ENCODE assay signal across 7 mouse cellular contexts in the genomic region with DNA sequence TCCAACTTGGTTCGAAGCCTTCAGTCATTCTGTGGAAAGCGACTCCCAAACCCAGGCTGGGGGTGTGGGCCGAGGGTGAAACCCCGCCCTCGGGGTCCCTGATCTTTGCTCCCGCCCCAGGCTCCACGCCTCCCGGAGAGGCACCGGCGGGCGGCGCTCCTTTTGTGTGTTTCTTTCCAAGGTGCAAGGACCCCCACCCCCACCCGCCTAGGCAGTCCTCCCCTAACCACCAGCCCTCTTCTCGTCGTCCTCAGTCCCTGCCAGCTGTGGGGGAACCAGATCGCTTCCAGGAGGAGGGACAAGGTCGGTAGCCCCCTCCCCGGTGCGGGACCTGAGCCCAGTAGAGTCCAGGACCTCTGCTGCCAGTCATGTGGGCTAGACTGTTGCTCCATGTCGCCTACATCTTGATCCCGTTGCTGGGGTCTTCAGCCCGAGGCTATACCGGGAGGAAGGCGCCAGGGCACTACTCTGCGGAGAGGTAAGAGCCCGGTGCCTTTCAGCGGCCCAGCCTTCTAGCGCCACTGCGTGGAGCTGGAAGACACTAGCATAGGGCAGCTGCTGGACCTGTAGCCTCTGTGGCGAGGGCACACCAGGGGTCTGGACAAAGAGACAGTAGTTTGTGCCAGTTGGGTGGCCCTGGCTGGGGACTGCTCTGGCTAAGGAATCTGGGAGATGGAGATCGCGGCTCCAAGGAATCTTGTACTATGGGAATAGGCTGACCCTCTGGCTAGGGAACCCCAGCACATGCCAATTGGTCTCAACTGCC. TPM values are rescaled to one million over a fixed set of nuclear protein-coding genes. Genes with fewer than 3 reads are reported as not detected.
A peak's percentile ranks its signal among the peaks of the same experiment; 100 is the strongest.
DNase-seq lines count a peak whose midpoint lies in the region; ATAC-seq and TF ChIP-seq lines count a peak whose summit lies in the region.

Vwce (plus strand) TSS at position 108 of the 766 bp plus-strand sequence.

- H3K4me1 ChIP-seq in hindbrain, postnatal 0 days (ENCODE audit: insufficient read depth, low read length), result peaks cover 13% of the 10 kb centered on the region
- H3K4me1 ChIP-seq in small intestine, adult 2 months (ENCODE audit: control insufficient read depth, insufficient read depth, insufficient read length, low read length), result peaks cover 20% of the 10 kb centered on the region

- peak; percentile 82 for ATAC-seq in frontal cortex, adult (ENCODE audit: low TSS enrichment)
- peak; percentile 85 for ATAC-seq in hindbrain, postnatal 0 days

- H3K4me3 ChIP-seq in hindbrain, postnatal 0 days (ENCODE audit: low read length), result peak within 1 kb of the TSS; percentile 45
- peak within 1 kb of the TSS; percentile 70 for H3K4me3 ChIP-seq in small intestine, adult 2 months (ENCODE audit: low read depth, low read length)

- peak; percentile 74 for DNase-seq in adrenal gland, postnatal 14 days
- peak; percentile 67 for DNase-seq in cerebellum, adult 9-11 months
- peak; percentile 67 for DNase-seq in hindbrain, postnatal 0 days (ENCODE audit: low spot score)
- DNase-seq in left cerebral cortex, adult 18-20 months (ENCODE audit: low spot score in 2 of 2), result peak; percentile 21 to 25
- peak; percentile 46 to 48 for DNase-seq in lung, postnatal 4 days

- no peaks in the 10 kb centered on the region for H3K9me3 ChIP-seq in hindbrain, postnatal 0 days (ENCODE audit: low read length)

- H3K9ac ChIP-seq in hindbrain, postnatal 0 days (replicated peaks; ENCODE audit: low read length), result peak within 1 kb of the TSS; percentile 57

- TF ChIP-seq POLR2A in small intestine, adult 2 months (IDR thresholded peaks at IDR 0.05; ENCODE audit: low read depth, low read length), result no peak

- peak; percentile 61 for TF ChIP-seq CTCF in hindbrain, postnatal 0 days (IDR thresholded peaks at IDR 0.05; ENCODE audit: low read depth)
- TF ChIP-seq CTCF in small intestine, adult 2 months (IDR thresholded peaks at IDR 0.05; ENCODE audit: extremely low read depth, insufficient read length, insufficient replicate concordance, low read depth, low read length), result peak; percentile 28; the same call in 1 of the 2 replicates

- H3K27ac ChIP-seq in hindbrain, postnatal 0 days, result 0 out of 2 replicates have a peak within 1 kb of the TSS, but pooled peaks have one; percentile 32
- H3K27ac ChIP-seq in small intestine, adult 2 months (ENCODE audit: insufficient read depth, low read depth, low read length), result peak within 1 kb of the TSS; percentile 62

- 4% methylated on average over 32 of the region's 32 CpGs for WGBS in hindbrain, postnatal 0 days
- WGBS in small intestine, adult 2 months, result 2% methylated on average over 32 of the region's 32 CpGs

- peak within 1 kb of the TSS; percentile 98 for H3K4me2 ChIP-seq in hindbrain, postnatal 0 days (ENCODE audit: low read depth, low read length)

- peaks cover 11% of the 10 kb centered on the region for H3K36me3 ChIP-seq in hindbrain, postnatal 0 days (ENCODE audit: insufficient read depth, low read length)
- H3K36me3 ChIP-seq in small intestine, adult 2 months (ENCODE audit: control insufficient read depth, insufficient read depth, low read length), result peaks cover 5% of the 10 kb centered on the region

- no peaks in the 10 kb centered on the region for H3K27me3 ChIP-seq in hindbrain, postnatal 0 days (ENCODE audit: insufficient read depth, low read length)
- no peaks in the 10 kb centered on the region for H3K27me3 ChIP-seq in small intestine, adult 2 months (ENCODE audit: control insufficient read depth, insufficient read depth, low read length)

RNA-seq across cellular contexts. Expression of gene Vwce, which starts in this region (rescaled TPM):
- 1.2 and 2.2 TPM in 2 replicates for total RNA-seq in adrenal gland, postnatal 14 days (2021)
- total RNA-seq in hindbrain, postnatal 0 days (2014; rRNA removed), result 1.3 and 7.0 TPM in 2 replicates
- polyA plus RNA-seq in hindbrain, postnatal 0 days (2015; fragmentation: Nextera tagmentation; extraction: Ambion mirVana), result 1.5 and 1.7 TPM in 2 replicates
- under 1 TPM; 0.66 to 1.00 TPM for total RNA-seq in left cerebral cortex, adult 18-20 months (2021)
- 5.5 and 11.3 TPM in 2 replicates for polyA plus RNA-seq in small intestine, adult 2 months (2012; rRNA removed)

Comparison
In these comparisons a context has a peak if more than half of its experiments do, and no peak if none do; other contexts are left out.
1. Peak in every context shown above with its lines: DNase-seq, ATAC-seq, H3K4me3 ChIP-seq and H3K27ac ChIP-seq.
2. Peak in DNase-seq in left cerebral cortex, adult 18-20 months; RNA of the gene not detected or under 1 TPM.
3. DNase-seq: peak in every context shown above with its lines; median percentile 74 in adrenal gland, postnatal 14 days; 67 in cerebellum, adult 9-11 months; 67 in hindbrain, postnatal 0 days; 47 in lung, postnatal 4 days; 23 in left cerebral cortex, adult 18-20 months.